Mouse (Mus musculus): ENCODE measurements at regions not wholly inside any gene's neighbourhood (a gene's known extent, or its start where the extent isn't known, plus 50 kb on each side); places are given as distances from the start of the nearest gene placed in this dataset.

DNA sequence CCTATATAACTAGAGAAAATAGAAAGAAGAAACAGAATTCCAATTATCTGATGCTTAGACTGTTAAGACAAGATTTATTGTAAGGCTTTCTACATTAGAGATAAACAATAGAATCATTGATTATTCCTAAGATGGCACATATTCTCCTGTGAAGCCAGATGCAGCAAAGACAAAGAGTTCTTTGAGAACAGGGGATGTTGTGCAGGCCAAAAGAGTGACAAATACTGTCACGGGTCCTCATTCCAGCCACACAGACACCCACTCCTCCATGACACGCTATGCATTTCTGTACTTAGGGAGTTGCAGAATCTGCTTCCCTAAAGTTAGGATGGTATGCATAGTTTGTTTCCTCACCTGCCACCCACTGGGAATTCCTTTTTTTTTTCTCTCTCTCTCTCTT, 245.2 kb downstream of the Sv2b start:
- no peak for DNase-seq

DNA sequence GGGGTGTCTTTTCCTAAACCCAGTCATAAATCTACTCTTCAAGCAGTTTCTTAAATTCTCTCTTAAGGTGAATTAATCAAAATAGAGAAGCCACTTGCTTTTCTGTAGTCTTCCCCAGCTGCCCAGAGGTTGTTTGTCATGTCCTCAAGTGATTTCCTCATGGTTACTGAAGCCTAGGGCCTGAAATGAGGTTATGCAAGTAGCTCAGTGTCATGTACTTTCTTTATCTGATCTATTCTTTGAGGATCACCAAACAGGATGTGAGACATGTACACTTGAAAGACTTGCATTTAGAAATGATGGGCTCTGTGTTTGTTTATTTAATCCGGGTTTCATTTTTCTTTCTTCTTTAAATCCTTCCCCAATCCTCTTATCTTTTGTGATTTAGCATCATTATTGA, 258.8 kb downstream of the Sv2b start:
- no peak for DNase-seq

DNA sequence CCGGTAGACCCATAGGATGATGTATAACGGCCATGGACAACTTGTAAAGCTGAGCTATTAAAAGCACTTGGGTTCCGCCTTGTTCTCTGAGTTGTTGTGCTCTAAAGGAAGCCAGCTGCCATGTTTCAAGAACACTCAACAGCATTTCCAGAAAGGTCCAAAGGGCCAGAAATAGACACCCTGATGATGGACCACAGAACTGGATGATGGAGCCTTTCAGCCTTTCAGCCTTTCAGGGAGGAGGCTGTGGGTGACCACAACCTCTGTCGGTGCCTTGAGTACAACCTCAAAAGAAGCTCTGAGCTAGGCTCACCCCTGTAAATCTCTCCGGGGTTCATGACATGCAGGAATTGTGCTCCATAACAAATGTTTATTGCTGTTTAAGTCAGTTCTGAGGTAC, 259.3 kb downstream of the Sv2b start:
- DNase-seq = no peak

DNA sequence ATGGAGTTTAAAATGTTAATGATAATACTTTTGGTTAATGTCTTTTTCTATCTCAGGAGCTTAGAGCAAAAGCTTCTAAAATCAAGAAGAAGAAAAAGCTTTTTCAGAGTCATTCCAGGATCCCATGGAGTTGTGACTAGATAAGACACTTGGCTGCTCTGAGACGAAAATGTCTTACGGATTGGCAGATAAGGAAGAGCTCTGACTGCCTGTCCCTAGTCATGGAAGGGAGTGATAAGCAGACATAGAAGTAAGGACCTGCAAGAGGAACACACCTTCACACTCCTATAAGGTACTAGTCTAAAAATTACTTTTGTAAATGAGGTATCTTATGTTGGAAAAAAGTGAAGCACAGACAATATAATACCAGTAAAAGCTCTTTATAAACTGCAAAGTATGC, 260.2 kb downstream of the Sv2b start:
- no peak for DNase-seq

DNA sequence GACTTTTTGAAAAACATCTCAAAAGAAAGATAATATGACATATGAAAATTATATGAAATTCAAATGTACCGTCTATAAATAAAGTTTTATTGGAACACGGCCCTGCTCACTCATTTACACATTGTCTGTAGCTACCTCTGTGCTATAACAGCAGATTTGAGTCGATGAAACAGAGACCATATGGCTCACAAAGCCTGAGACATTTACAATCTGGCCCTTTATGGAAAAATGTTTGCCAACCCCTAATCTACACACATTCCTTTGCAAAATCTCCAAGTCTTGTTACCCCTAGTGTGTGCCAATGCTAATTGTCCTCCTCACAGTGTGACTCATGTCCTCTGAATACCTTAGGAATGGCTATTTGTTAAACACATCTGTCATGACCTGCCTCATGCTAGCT, 261.2 kb downstream of the Sv2b start:
- no peak for DNase-seq

DNA sequence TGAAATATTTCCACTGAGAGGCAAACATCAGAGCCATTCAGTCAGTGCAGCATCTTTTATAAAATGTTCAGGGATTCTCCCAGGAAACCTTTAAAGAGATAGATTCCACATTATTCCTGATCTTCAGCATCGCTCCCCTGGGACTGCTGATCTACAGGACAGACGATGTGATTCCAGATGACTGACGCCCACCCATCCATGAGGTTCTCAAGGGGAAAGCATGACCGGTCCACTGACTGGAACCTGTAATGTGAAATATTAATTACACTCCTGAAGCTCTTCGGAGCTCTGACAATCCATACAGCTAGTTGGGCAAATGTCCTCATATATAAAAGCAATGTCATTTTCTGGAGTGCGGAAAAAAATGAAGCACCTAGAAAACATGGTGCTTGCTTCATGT, 268.2 kb downstream of the Sv2b start:
- no peak for DNase-seq

DNA sequence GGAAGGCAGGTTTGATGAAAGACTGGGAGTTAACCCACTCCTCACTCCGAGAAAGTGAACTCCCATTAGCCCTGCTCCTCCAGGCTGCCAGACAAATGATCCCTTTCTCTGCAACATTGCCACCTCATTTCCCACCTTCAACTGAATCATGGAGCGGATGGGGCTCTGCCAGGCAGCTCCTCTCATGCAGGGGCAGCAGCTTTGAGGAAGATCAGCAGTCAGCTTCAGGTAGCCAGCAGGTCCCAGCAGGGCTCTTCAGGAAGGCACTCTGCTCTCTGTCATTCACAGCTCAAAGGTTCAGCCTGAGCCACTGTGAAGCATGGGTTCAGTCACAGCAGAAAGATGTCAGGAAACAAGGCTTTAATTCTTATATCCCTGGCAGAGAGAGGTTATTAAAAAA, 282.9 kb downstream of the Sv2b start:
- no peak for DNase-seq

DNA sequence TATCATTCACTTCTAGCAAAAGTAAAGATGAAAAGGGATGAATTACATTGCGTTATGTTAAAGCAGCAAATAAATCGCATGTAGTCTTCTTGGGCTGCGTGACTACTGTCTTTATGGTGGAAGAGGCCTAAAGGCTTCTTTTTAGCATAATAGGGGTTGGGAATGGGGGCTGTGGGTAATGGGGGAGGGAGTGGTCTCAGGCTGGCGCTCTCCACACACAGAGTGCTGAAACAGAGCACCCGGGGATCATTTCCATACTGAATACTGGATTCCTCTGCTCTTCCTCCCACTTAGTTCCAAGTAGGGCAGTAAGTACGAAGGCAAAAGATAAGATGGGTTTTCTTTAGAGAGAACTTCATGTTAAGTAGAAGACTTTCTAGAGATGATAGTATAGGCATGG, 287.1 kb downstream of the Sv2b start:
- no peak for DNase-seq

DNA sequence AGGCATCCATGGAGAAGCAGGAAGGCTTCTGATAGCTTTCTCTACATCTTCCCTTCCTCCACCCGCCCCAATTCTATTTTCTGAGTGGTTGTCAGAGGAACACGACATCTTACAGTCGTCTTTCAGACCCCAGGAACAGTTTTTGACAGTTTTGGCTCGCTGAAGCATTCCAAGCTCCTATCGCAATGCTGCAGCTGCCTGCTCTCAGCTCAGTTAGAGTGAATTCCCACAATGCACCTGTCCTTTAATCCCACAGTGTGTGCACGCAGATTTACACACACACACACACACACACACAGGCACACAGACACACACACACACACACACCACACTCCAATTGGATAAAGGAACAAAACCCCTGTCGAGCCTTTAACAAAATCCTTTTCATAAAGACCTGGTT, 290.4 kb downstream of the Sv2b start:
- no peak for DNase-seq

DNA sequence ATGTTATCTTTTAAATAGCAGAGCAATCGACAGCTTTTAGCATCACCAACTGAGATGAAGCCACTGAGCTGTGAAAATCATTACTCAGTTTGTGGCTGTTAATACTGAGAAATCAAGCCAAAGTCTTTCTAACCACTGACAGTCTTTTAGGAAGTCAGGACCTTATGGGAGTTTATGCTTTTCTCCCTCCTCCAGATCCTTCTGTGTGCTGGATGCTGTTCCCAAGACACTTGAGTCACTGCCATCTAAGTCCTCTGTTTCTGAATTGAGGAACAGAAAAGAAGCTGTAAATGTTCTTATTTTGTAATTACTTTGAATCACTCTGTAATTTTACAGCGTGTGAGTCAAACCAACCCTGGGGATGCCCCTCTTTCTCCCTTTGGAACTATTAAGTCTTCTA, 300.6 kb downstream of the Sv2b start:
- no peak for DNase-seq

DNA sequence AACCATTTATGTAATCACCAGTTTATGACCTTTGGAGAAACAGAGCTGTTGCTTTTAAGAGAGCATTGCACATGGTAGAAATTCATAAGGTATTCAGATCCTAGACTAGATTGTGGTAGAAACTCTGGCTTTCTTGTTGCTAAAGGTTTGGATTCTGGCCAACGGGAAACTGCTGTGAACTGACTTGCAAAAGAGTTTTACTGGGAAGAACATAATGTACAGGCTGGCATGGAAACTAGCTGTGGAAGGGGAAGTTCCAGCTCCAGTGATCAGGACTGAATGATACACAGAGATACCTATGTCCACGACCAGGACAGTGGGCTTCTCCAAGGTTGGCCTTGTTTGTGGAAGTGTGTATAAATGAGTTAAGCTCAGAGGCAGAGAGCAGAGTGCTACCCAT, 318.9 kb downstream of the Sv2b start:
- DNase-seq = no peak

DNA sequence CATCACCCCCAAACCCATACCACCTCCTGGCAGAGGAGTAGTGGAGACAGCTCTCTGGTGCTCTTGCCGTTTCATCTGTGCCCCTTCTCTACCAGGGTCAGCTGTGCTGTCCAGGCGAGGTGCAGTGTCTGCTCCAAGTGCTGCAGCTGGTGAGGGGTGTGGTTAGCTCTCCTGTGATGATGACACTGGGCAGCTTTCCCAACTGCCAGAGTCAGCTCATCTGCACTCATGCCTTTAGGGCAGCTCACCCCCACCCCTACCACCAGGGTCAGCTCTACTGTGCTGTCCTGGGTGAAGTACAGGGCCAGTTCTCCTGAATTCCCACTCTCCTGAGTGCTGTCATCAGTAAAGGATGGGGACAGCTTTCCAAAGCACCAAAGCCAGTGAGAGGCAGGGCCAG, 329.6 kb downstream of the Sv2b start:
- DNase-seq = no peak

DNA sequence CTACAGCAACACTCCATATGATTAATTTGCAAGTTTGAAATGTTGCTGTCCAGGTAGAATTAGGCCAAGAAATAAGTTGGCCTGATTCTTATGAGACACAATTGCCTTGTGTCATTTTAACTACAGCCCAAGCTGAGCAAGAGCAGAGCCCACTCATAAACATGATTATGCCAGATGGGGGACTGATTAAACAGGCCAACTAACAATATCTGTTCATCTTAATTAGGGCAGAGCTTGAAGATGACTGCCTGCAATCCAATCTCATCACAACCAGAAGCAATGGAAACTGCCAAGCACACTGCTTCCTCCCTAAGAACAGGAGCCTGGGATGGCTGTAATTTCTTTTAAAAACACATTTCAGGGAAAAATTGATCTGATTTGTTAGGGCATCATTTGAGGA, 333.1 kb downstream of the Sv2b start:
- DNase-seq = no peak

DNA sequence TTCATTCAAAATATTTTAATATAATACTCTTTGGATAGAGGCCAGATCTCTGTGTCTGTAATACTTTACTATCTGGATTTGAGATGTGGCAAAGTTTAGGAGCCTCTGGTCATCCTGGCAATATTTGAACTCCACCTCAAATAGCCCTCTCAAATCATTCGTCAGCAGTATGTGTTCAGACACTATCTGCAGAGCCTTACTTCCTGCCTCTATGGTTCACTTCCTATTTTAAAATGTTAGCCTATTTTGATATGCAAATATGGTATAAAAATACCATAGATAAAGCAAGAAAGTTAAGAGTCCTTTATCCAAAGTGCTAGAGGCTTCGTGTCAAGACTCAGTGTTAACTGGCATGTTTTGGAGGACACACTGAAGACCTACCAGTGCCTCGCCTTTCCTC, 334.6 kb downstream of the Sv2b start:
- DNase-seq = no peak

DNA sequence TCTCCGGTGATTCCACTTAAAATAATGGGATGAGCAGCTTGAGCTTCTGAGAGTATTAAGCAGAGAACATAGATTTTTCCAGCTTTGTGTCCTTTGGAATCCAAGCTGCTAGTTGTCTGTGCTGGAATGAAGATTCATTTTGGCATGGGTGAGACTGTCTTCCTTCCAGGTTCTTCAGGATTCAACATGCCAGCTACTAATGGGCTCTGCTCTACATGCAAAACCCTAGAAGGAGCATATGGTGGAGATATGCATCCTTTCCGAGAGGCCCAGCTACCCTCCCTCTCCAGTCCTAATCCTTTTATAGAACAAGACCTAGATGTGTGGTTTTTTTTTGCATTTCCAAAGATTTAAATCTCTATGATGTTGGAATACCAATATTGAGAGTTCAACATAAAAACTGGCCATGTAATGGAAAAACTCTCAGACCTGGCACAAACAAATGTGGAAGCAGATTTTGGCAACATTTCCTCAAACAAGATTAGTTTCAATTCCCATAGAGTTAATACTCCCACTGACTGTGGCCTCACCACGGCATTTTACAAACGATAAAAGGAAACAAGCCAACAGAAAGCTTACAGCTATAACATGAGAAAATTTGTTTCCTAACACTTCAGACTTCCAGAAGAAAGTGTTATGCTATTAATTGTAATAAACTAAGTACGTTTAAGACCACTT, 364.5 kb downstream of the Sv2b start:
- DNase-seq = no peak

DNA sequence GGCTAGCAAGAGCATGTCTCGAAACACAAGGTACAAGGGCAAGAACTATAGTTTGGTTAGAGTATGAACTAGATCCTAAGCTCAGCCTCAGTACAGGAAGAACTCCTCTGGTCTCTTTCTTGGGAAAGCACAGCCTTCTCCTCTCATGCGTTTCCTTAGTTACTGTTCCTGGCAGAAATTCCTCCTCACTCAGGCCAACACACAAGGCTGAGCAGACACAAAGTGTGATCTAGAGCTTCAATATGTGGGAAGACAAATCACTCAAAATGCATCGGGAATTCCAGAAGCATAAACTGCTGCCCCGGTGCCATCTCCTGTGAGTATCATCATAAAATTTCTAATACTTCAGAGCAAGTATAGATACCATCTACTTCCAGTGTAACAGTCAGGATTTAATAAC, 366.1 kb downstream of the Sv2b start:
- no peak for DNase-seq

DNA sequence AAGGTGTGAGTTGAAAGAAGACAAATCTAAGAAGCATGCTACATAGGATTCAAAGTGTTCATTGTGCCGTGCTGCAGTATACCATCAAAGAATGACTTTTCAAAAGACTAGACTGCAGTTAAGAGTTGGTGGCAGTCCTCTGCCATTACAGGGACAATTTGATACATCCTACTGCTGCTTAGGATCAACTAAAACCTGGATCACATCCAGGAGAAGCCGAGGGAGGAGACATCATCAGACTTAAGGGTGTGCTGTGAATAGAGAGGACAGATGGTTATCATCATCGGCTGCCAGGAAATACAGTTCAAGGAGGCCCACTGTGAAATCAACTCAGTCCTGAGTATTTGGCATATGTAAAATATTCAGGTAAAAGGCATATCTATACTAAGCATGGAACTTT, 366.9 kb downstream of the Sv2b start:
- DNase-seq = no peak

DNA sequence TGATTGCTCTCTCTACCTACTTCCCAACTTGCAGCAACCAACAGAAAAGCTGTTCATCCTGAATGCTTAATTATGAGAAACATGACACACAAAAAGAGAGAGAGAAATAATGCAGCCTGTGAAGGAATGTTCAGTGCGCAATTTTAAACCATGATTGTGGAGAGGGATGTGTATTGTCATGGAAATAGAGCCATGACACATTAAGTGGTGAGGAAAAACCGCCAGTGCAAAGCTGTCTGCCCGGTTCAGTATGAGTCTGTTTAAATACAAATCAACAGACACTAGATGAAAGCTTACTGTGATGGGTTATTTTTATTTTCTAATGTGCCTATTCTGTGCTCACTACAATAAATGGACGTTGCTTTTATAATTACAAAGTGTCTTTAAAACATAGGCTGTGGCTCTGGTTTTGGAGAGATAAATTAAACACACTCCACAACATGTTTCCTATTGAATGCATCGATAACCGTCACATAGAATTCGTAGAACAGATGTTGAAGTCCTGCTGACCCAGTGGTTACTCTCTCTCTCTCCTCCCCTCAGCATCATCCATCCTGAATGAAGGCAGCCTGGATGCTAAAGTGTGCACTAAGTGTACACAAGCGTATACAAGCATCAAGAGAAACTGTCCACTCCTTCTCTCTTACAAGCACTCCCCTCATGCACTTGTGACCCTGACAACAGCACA, 374.7 kb upstream of the Slco3a1 start:
- no peak for DNase-seq

DNA sequence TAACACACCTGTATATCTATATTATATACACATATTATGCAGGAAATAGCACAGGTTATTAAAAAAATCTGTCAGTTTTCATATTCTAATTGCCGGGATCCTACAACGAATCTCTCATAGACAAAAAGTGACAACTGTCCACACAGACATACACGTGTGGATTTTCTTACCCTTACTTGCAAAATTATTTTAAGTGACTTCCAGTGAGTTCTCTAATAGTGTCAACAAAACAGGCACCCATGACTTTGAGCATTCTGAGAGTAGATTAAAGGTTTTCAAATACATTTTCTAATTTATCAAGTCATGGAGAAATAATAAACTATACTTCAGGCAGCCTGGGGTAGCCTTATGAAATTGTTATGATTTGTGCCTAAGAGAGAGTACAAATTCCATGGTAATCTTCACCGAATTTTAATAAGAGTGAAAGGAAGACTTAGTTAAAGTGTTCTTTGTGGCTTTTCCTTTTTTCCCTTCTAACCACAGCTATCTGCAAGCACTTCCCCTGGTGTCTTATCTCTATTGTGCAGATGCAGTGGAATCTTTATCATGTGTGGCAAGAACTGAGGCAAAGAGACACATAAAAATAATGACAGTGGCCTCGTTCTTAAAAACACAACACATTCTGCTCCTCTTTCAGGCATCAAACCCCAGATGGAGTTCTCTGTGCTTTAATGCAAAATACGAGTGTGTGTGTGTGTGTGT, 373.8 kb upstream of the Slco3a1 start:
- DNase-seq = no peak

DNA sequence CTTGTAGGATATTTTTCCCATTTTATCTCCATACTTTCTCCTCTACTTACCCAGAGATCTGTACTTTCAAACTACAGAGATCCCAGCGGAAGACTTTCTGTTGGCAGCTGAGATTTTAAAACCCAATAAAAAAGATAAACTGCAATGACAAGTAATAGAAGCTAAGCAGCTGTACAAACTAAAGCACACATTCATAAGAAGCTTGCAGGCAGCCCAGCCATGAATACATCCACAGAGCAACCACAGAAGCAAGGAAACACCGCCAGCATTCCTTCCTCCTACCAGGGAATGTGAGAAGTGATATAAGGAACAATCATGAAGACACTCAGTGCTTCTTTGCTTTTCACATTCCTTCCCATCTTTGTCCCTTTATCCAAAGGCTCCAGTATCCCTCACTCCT, 372.1 kb upstream of the Slco3a1 start:
- DNase-seq = no peak

DNA sequence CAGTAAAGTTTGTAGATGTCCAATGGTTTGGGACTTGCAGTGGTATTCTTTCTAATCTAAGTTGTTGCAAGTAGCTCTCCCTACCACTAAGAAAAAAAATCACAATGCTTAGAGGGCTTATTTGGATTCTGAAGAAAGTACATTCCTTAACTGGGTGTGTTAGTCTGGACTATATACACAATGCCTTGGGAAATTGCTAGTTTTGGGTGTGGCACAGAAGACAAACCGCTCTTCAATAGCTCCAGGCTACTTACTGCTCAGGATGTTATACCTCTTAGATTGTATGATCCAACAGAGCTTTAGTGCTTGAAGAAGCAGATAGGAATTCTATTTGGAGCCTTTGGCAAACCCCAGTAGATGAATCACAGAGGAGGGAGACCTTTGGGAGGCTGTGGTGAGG, 369.6 kb upstream of the Slco3a1 start:
- no peak for DNase-seq

DNA sequence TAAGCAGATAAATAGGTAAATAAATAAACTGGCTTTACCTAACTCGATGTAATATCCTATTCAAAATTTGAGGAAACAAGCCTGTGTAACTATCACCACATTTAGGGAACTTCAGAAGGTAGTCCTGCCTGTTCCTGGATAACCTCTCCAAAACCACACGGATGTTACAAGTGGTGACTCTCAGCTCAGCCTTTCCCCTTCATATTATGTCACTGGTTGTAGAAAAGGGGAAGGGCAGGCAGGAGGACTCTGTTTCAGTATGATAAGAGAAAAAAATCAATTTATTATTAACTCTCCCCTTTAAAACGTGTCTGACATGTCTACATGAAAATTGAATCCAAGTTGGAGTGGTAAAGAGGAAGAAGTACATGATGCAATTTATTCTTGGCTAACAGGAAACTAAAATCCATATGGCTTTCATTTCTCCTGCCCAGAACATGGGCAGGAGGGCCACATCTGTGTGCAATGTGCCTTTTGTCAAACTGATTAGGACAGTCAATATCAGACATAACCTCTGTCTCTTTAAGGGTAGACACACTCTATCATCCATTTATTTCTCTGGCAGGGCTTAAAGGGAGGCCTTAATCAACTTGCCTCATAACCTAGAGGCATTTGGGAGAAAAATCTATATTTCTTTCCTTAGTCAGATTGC, 353.9 kb upstream of the Slco3a1 start:
- DNase-seq = no peak

DNA sequence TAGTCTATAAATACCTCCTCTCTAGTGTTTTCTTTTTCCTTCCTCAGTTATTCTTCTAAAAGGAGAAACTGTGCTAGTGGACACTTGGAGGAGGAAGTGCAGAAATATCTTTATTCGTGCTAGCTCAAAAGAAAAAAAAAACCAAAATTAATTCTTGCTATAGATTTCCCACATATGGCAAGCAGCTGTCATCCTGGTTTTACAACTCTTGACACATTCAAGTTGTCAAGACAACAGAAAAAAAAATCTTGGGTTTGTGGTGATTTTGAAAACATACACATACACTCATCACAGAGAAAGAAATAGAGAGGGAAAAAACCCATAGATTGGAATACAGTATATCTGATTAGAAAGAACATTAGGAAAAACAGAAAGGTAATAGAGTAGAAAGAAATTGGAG, 352.8 kb upstream of the Slco3a1 start:
- no peak for DNase-seq

DNA sequence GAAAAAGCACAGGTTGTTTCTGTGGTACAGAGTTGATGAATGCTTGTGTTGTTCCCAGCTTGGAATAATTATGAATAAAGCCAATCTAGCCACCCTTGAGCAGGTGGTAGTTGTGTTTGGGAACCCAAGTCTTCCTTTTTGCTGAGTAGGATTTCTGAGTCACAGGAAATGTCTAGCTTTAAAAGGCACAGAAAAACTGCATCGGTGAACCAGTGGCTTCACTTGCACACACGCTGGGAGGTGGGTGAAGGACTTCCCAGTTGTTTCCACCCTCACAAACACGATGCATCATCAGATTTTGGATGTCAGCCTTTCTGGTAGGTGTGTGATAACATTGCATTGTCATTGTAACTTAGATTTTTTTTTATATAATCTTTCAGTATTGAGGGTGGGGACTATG, 322.9 kb upstream of the Slco3a1 start:
- no peak for DNase-seq

All from thymus, adult 18-20 months (tissue).